Mouse (Mus musculus) frontal cortex, postnatal 10 days (tissue): ENCODE data around the gene Kcnab3.
A peak's percentile ranks its signal among the peaks of the same experiment; 100 is the strongest.
"Not testable (repeated sequence)": the region's sequence is repeated elsewhere in the genome, so short reads cannot be mapped to it uniquely, and the experiment has no call there.

ENCODE experiments used
- DNase-seq, 2 experiments: peaks; one replicate each; pipeline ENCODE4 v3.0.0; 2022; ENCODE audit warnings: low spot score in 2 of 2, mixed read lengths in 1 of 2

The Kcnab3 gene

DNA sequence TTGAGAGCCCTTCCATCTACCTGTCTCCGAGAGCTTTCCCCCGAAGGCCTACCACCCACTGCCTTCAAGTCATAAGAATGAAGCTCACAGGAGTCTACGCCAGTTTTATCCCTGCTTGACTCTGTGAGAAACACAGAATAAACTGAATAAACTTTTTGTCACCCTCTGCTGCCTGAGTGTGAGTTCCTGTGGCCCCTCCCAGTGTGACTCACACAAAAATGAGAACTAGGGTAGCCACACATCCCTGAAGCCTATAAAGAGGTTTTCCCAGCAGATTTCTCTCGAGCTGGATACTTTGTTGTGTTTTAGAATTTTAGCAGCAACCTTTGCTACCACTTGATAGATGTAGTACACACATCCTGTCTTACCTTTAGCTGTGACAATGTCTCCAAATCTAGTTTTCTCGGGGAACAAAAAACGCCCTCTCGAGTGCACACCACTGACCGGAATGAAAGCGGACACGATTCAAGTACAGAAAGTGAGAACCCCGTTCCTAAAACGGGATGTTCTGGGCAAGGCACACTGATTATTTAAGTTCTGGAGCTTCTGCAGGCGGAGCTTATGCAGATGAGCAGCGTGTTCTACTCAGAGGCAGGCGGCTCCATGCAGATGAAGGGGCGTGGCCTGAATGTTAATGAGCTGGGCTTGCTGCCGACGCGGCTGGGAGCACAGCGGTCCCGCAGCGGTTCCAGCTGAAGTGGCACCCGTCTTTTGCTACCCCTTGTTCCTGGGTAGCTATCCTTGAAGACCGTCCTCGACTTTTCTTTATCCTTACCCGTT lies at the start of gene Kcnab3:
Gene Kcnab3 (plus strand): TSS at position 631 of the 780 bp plus-strand sequence.
- peak; percentile 77 to 81 for DNase-seq

GRCm38 (mm10) chr11:69277267-69277666 lies 48.8 kb upstream of the Kcnab3 start:
- DNase-seq: no peak

GRCm38 (mm10) chr11:69291111-69291510 lies 34.9 kb upstream of the Kcnab3 start:
- DNase-seq: no peak

GRCm38 (mm10) chr11:69295286-69295685 lies 30.8 kb upstream of the Kcnab3 start:
- no peak for DNase-seq

DNA sequence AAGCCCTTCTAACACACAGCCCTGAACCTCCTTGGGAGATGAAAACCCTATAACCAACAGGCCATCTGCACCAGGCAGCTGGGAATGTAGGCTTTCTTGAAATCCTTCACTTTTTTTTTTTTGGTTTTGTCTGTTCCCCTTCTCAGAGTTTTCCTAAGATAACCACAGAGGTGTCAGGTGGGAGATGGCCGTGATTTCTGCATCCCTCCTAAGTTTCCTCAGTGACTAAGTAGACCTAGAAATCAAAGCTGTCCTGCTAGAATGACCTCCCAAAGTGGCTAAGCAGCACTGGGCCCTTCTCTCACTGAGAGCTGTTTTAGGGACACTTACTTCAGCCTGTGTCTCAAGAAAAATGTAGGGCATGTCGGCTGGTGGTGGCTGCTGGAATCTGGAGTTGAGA lies 28.3 kb upstream of the Kcnab3 start:
- no peak for DNase-seq

- no peak for DNase-seq
These were observed 27.8 kb upstream of the Kcnab3 start for GRCm38 (mm10) chr11:69298231-69298630.

- no peak for DNase-seq
These were observed 23.2 kb upstream of the Kcnab3 start for GRCm38 (mm10) chr11:69302817-69303216.

GRCm38 (mm10) chr11:69305291-69305690 lies 20.8 kb upstream of the Kcnab3 start:
- no peak for DNase-seq

- no peak for DNase-seq
These were observed 20.0 kb upstream of the Kcnab3 start for GRCm38 (mm10) chr11:69306039-69306438.

DNA sequence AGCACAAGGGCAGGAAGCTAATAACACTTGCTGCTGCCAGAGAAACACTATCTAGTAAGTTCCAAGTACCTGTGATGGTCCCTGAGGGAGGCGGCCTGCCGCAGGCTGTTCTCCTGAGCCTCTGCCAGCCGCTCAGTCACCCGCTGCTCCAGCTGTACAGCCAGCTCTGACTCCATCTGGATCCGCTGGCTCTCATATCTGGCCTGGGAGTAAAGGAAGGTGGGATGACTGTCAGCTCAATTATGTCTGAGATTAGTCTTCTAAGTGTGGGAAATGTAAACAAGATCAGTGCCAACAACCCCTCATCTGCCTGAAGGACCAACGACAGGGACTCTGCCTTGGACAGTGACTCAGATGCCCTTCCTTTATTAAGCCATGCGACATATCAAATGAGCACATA lies 14.8 kb upstream of the Kcnab3 start:
- no peak for DNase-seq

DNA sequence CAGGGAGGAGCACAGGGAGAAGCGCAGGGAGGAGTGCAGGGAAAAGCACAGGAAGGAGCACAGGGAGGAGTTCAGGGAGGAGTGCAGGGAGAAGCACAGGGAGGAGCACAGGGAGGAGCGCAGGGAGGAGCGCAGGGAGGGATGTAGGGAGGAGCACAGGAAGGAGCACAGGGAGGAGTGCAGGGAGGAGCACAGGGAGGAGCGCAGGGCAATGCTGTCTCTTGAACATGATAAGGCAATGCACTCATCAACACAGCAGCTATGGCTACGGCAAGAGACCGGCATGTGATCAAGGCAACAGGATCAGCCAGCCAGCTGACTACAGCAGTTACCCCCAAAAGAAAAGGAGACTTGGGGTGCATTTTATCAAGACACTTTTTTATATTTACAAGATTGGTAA lies 9.7 kb upstream of the Kcnab3 start:
- no peak for DNase-seq

DNA sequence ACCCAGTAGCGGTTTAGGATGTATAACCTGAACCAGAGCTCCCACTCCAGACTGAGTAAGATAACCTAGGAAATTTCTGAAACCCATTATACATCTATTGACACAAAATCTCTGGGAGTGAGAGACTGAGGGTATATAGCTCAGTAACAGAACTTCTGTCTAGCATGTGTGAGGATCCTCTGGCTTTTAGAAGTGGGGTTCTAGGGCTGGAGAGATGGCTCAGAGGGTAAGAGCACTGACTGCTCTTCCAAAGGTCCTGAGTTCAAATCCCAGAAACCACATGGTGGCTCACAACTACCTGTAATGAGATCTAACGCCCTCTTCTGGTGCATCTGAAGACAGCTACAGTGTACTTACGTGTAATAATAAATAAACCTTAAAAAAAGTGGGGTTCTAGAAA lies 8.1 kb upstream of the Kcnab3 start:
- DNase-seq: not testable (repeated sequence)

- no peak for DNase-seq
These were observed 4.5 kb upstream of the Kcnab3 start for GRCm38 (mm10) chr11:69321580-69321979.

- no peak for DNase-seq
These were observed 4.0 kb upstream of the Kcnab3 start for GRCm38 (mm10) chr11:69322010-69322409.

GRCm38 (mm10) chr11:69322693-69323471 lies 3.2 kb upstream of the Kcnab3 start:
- DNase-seq: no peak

DNA sequence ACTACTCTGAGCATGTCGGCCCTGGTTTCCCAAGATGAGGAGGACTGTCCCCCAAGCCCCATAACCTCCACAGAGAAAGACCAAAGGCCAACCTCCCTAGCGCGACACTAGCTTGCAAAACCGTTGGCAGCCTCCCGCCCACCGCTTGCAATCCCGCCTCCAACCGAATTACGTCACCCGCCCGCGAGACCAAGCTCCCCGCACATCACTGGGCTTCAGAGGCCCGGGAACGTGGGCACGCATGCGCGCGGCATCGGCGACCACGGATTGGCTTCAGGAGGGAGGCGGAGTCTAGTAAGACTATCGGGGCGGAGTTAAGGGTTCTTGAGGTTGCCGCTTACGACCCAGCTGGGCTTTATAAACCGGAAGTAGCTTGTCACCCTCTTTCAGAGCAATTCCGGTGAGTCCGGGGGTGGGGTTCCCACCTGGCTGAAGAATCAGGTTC lies 2.4 kb upstream of the Kcnab3 start, which contains the start of the genes Cntrob and Trappc1:
Gene Cntrob (minus strand): TSS at position 109 of the 445 bp plus-strand sequence.
Gene Trappc1 (plus strand): TSS at position 314 of the 445 bp plus-strand sequence.
- peak; percentile 98 to 99 for DNase-seq

DNA sequence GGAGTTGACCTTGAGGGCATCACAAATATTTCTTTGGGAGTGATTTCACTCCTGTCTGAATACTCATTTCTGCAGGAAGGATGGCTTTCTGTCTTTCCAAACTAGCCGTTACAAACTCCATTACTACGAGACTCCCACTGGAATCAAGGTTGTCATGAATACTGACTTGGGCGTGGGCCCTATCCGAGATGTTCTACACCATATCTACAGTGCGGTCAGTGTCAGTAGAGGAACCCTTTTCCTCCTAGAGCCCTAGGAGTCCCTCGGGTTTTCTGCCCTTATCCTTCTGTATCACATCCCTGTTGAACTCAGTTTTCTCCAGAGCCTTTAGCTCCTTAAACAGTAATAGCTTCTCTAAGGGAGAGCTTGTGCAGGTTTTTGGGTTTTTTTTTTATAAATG lies 1.3 kb upstream of the Kcnab3 start:
- no peak for DNase-seq

- DNase-seq: no peak
These were observed 524 bp downstream of the Kcnab3 start for GRCm38 (mm10) chr11:69326408-69327156.

GRCm38 (mm10) chr11:69327157-69327442 lies 1.0 kb downstream of the Kcnab3 start:
- no peak for DNase-seq

DNA sequence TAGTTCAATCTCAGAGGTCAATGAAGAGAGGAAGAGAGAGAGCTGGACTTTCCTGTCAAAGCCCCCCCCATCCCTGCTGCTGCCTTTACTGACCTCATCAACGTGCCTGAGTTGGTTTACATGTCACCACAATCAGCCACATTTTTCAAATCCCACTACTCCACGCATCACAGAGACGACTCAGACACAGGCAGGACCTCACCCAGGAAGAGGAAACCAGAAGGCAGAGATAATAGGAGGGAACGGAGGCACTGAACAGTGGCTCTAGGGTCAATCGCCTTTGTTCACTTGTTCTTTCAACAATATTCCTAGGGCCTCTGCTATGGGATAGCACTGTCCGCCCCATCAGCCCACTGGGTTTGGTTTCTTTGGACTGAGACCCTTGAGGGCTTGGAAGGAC lies 1.6 kb downstream of the Kcnab3 start:
- no peak for DNase-seq

GRCm38 (mm10) chr11:69328517-69328916 lies 2.5 kb downstream of the Kcnab3 start:
- no peak for DNase-seq

- no peak for DNase-seq
These were observed 5.1 kb downstream of the Kcnab3 start for GRCm38 (mm10) chr11:69331152-69331551.
